Mouse (Mus musculus): ENCODE data around the gene Hoxb1. TPM values are rescaled to one million over a fixed set of nuclear protein-coding genes. Genes with fewer than 3 reads are reported as not detected.

Hoxb1 gene
- polyA plus RNA-seq, 1 experiment from 2014 or later, result 0.15 TPM

GRCm38 (mm10) chr11:96397806-96398335, 32.3 kb downstream of the Hoxb1 start:
- H3K9me3 ChIP-seq (replicated peaks), result no peaks in the 10 kb centered on the region
- no peak overlapping the region; the same call in 1 of the 2 replicates for H3K4me3 ChIP-seq
- DNase-seq (ENCODE audit: low spot score), result no peak
- no peak overlapping the region for H3K27ac ChIP-seq (replicated peaks)
- peaks cover 17% of the 10 kb centered on the region for H3K4me1 ChIP-seq
- 35% methylated on average over 7 of the region's 7 CpGs for whole genome bisulfite sequencing
- no peaks in the 10 kb centered on the region for H3K36me3 ChIP-seq
- peaks cover 84% of the 10 kb centered on the region for H3K27me3 ChIP-seq (ENCODE audit: low read depth, poor library complexity, severe bottlenecking)

GRCm38 (mm10) chr11:96399923-96400322, 34.4 kb downstream of the Hoxb1 start:
- Histone ChIP-seq H3K36me3 (no peaks in the 10 kb centered on the region), H3K4me3 (no peak overlapping the region), H3K27me3 (ENCODE audit: low read depth, poor library complexity, severe bottlenecking) (peaks cover 98% of the 10 kb centered on the region), H3K9me3 (replicated peaks) (no peaks in the 10 kb centered on the region), H3K27ac (replicated peaks) (no peak overlapping the region), H3K4me1 (peaks cover 17% of the 10 kb centered on the region)
- no peak for DNase-seq (ENCODE audit: low spot score)
- WGBS, result 31% methylated on average over 8 of the region's 8 CpGs

- Histone ChIP-seq H3K9me3 (replicated peaks) (no peaks in the 10 kb centered on the region), H3K36me3 (no peaks in the 10 kb centered on the region), H3K27ac (replicated peaks) (no peak overlapping the region), H3K4me1 (peaks cover 12% of the 10 kb centered on the region), H3K27me3 (ENCODE audit: low read depth, poor library complexity, severe bottlenecking) (peaks cover 97% of the 10 kb centered on the region), H3K4me3 (no peak overlapping the region)
- no peak for DNase-seq (ENCODE audit: low spot score)
- 67% methylated on average over 10 of the region's 10 CpGs for WGBS
Observed at GRCm38 (mm10) chr11:96404016-96404604, 38.6 kb downstream of the Hoxb1 start.

- WGBS, result 83% methylated on average over 7 of the region's 7 CpGs
- no peak for DNase-seq (ENCODE audit: low spot score)
- Histone ChIP-seq H3K4me3 (no peak overlapping the region), H3K27me3 (ENCODE audit: low read depth, poor library complexity, severe bottlenecking) (peaks cover 96% of the 10 kb centered on the region), H3K4me1 (peaks cover 12% of the 10 kb centered on the region), H3K27ac (replicated peaks) (no peak overlapping the region), H3K36me3 (no peaks in the 10 kb centered on the region), H3K9me3 (replicated peaks) (no peaks in the 10 kb centered on the region)
Observed at GRCm38 (mm10) chr11:96404831-96405230, 39.3 kb downstream of the Hoxb1 start.

- no peak for DNase-seq (ENCODE audit: low spot score)
- H3K27ac ChIP-seq (replicated peaks), result no peak overlapping the region
- no peak overlapping the region for H3K4me3 ChIP-seq
- no peaks in the 10 kb centered on the region for H3K9me3 ChIP-seq (replicated peaks)
- no peaks in the 10 kb centered on the region for H3K36me3 ChIP-seq
- 74% methylated on average over 4 of the region's 4 CpGs for WGBS
- peaks cover 12% of the 10 kb centered on the region for H3K4me1 ChIP-seq
- H3K27me3 ChIP-seq (ENCODE audit: low read depth, poor library complexity, severe bottlenecking), result peaks cover 96% of the 10 kb centered on the region
Observed at GRCm38 (mm10) chr11:96405541-96405940, 40.0 kb downstream of the Hoxb1 start.

- peaks cover 82% of the 10 kb centered on the region for H3K27me3 ChIP-seq (ENCODE audit: low read depth, poor library complexity, severe bottlenecking)
- no peaks in the 10 kb centered on the region for H3K9me3 ChIP-seq (replicated peaks)
- H3K36me3 ChIP-seq, result no peaks in the 10 kb centered on the region
- H3K4me1 ChIP-seq, result peaks cover 12% of the 10 kb centered on the region
- 9% methylated on average over 36 of the region's 36 CpGs for WGBS
- H3K27ac ChIP-seq (replicated peaks), result no peak overlapping the region
- H3K4me3 ChIP-seq, result peak overlapping the region; percentile 46
- DNase-seq (ENCODE audit: low spot score), result peak; percentile 71
Observed at GRCm38 (mm10) chr11:96407191-96408072, 41.9 kb downstream of the Hoxb1 start.

GRCm38 (mm10) chr11:96408234-96409010, 42.9 kb downstream of the Hoxb1 start:
- no peak overlapping the region for H3K27ac ChIP-seq (replicated peaks)
- H3K4me1 ChIP-seq, result peaks cover 12% of the 10 kb centered on the region
- no peaks in the 10 kb centered on the region for H3K9me3 ChIP-seq (replicated peaks)
- H3K36me3 ChIP-seq, result no peaks in the 10 kb centered on the region
- peaks cover 74% of the 10 kb centered on the region for H3K27me3 ChIP-seq (ENCODE audit: low read depth, poor library complexity, severe bottlenecking)
- no peak overlapping the region for H3K4me3 ChIP-seq
- 63% methylated on average over 14 of the region's 14 CpGs for WGBS
- no peak for DNase-seq (ENCODE audit: low spot score)

GRCm38 (mm10) chr11:96411019-96411418, 45.5 kb downstream of the Hoxb1 start:
- Histone ChIP-seq H3K27ac (replicated peaks) (no peak overlapping the region), H3K4me3 (no peak overlapping the region), H3K4me1 (peaks cover 12% of the 10 kb centered on the region), H3K36me3 (no peaks in the 10 kb centered on the region), H3K9me3 (replicated peaks) (no peaks in the 10 kb centered on the region), H3K27me3 (ENCODE audit: low read depth, poor library complexity, severe bottlenecking) (peaks cover 56% of the 10 kb centered on the region)
- DNase-seq (ENCODE audit: low spot score), result no peak
- 86% methylated on average over 5 of the region's 5 CpGs for WGBS

- peaks cover 47% of the 10 kb centered on the region for H3K27me3 ChIP-seq (ENCODE audit: low read depth, poor library complexity, severe bottlenecking)
- no peaks in the 10 kb centered on the region for H3K36me3 ChIP-seq
- WGBS, result 64% methylated on average over 4 of the region's 4 CpGs
- no peak overlapping the region for H3K27ac ChIP-seq (replicated peaks)
- H3K9me3 ChIP-seq (replicated peaks), result no peaks in the 10 kb centered on the region
- H3K4me1 ChIP-seq, result peaks cover 12% of the 10 kb centered on the region
- DNase-seq (ENCODE audit: low spot score), result no peak
- H3K4me3 ChIP-seq, result no peak overlapping the region
Observed at GRCm38 (mm10) chr11:96411934-96412333, 46.4 kb downstream of the Hoxb1 start.

GRCm38 (mm10) chr11:96412941-96413491, 47.5 kb downstream of the Hoxb1 start:
- Histone ChIP-seq H3K27me3 (ENCODE audit: low read depth, poor library complexity, severe bottlenecking) (peaks cover 36% of the 10 kb centered on the region), H3K4me3 (no peak overlapping the region), H3K4me1 (peaks cover 3% of the 10 kb centered on the region; the same call in 1 of the 2 replicates), H3K27ac (replicated peaks) (no peak overlapping the region), H3K36me3 (no peaks in the 10 kb centered on the region), H3K9me3 (replicated peaks) (no peaks in the 10 kb centered on the region)
- no peak for DNase-seq (ENCODE audit: low spot score)
- 87% methylated on average over 9 of the region's 9 CpGs for WGBS

- no peaks in the 10 kb centered on the region for H3K9me3 ChIP-seq (replicated peaks)
- no peaks in the 10 kb centered on the region for H3K36me3 ChIP-seq
- DNase-seq (ENCODE audit: low spot score), result no peak
- H3K27ac ChIP-seq (replicated peaks), result no peak overlapping the region
- no peak overlapping the region for H3K4me3 ChIP-seq
- peaks cover 31% of the 10 kb centered on the region for H3K27me3 ChIP-seq (ENCODE audit: low read depth, poor library complexity, severe bottlenecking)
- H3K4me1 ChIP-seq, result no peaks in the 10 kb centered on the region
- 67% methylated on average over 8 of the region's 8 CpGs for WGBS
Observed at GRCm38 (mm10) chr11:96413527-96413926, 48.0 kb downstream of the Hoxb1 start.

GRCm38 (mm10) chr11:96414002-96414401, 48.5 kb downstream of the Hoxb1 start:
- no peak for DNase-seq (ENCODE audit: low spot score)
- H3K27ac ChIP-seq (replicated peaks), result no peak overlapping the region
- no peak overlapping the region for H3K4me3 ChIP-seq
- no peaks in the 10 kb centered on the region for H3K36me3 ChIP-seq
- WGBS, result 79% methylated on average over 2 of the region's 2 CpGs
- no peaks in the 10 kb centered on the region for H3K9me3 ChIP-seq (replicated peaks)
- peaks cover 26% of the 10 kb centered on the region for H3K27me3 ChIP-seq (ENCODE audit: low read depth, poor library complexity, severe bottlenecking)
- no peaks in the 10 kb centered on the region for H3K4me1 ChIP-seq

Measured in midbrain, embryonic 10.5 days (tissue).